Mouse (Mus musculus): ENCODE measurements at regions not wholly inside any gene's neighbourhood (a gene's known extent, or its start where the extent isn't known, plus 50 kb on each side); places are given as distances from the start of the nearest gene placed in this dataset.

- TF ChIP-seq CTCF (IDR thresholded peaks at IDR 0.05; ENCODE audit: borderline replicate concordance, insufficient read depth, low read length) (no peak), POLR2A (IDR thresholded peaks at IDR 0.05; ENCODE audit: low read depth, low read length) (no peak)
Measured at GRCm38 (mm10) chr8:107814931-107815330, 127.5 kb upstream of the Zfhx3 start.

Data from embryonic fibroblast, embryonic 13.5 days (primary cell).